Mouse (Mus musculus): ENCODE results near the gene Cntrl.

The Cntrl gene

DNA sequence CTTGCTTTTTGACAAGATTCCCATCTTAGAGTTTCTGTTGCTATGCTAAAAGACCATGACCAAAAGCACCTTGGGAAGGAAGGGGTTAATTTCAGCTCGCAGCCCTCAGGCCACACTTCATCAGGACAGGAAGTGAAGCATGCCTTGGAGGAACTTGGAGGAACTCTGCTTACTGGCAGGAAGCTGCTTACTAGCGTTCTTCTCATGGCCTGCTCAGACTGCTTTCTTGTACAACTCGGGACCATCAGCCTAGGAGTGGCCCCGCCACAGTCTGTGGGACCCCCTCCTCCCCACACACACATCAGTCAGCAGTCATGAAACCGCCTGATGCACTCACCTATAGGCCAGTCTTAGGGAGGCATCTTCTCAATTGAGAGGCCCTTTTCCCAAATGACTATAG, 64.8 kb downstream of the Cntrl start:
- DNase-seq (ENCODE audit: low spot score in 2 of 2) = no peak

DNA sequence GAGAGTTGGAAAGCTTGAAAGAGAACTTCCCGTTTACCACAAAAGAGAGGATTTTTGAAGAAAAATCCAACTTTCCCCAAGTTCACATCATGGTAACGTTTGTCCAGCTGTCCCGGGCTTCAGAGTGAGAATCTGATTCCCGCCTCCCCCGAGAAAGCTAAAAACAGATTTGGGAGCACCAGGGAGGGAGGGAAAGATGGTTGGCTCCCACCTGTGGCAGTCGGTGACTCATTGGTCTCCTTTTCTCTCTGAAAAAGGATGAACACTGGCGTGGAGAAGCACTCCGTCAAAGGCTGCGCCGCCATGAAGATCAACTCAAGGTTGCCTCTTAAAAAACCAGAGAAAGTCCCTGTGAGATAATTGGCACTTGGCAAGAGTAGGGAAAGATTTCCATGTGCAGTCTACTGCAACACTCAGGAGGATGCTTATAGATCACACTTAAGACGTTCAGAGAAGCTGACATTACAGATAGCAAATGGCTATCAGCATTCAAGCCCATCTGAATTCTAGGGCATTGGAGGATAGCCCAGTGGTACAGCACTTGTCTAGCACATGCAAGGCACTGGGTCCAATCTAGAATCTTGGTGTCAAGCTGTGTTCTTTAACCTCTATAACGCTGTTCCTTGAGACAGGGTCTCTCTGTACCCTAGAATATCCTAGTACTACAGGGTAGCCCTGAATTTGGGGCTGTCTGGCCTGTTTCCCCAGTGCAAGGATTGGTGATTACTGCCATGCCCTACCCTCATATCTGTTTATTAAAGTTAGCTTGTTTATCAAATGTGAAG, 66.2 kb downstream of the Cntrl start:
- DNase-seq (ENCODE audit: low spot score in 2 of 2) = no peak

DNA sequence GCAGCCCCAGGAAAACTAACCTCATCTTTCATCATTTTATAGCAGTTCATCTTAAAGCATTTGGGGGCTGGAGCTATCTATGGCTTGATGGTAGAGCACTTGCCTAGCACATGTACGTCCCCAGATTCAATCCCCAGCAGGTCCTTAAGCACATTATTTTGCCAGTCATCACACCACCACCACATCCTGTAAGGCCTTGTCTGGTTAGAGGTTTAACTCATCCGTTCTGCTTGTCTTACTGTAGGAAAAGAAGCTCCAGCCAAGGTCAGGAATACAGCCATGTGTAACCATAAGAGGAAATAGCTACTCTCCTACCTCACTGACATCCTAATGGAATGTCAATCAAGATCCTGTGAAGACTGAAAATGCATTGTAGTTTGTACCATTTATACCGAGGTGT, 68.9 kb downstream of the Cntrl start:
- no peak for DNase-seq (ENCODE audit: low spot score in 2 of 2)

DNA sequence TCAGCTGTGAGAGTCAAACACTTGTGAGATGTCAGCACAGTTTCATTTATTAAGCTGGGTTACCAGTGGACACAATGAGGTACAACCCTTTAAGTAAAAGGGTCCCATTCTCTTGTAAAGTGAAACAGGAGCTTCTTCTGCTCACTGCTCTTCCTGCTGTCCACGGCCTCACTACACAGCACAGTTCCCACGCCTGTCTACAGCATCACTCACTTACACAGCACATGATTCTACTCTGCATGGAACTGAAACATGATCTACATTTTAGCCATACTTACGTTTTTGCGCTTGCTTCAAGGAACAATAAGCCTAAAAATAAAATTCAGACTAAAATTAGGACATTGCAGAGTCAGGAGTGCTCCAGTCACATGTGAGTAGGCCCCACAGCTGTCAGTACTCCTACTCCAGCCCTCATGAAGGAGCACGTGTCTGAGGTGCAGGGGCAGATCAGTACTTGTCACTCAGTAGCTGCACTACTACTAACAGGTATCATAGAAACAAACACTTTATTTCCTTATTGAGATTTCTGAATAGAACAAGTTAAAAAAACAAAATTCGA, 73.9 kb downstream of the Cntrl start:
- DNase-seq (ENCODE audit: low spot score in 2 of 2) = no peak

DNA sequence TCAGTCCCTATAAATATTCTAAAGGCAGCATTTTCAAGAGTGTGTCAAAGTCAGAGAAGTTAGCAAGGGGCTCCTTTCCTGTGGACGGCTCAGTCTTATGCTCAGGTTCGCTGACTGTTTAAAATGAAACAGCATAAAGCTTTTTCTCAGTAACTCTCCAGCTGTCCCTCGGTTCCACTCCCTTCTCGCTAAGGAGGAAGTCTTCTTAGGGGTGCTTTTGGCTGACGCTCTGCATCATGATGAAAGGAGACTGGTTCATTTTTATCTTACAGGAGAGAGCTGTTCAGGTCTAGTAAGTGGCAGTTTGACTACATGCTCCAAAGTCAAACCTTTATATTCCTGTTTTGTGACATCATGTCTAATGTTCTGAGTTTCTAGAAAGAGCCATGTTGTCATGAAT, 79.6 kb downstream of the Cntrl start:
- no peak for DNase-seq (ENCODE audit: low spot score in 2 of 2)

DNA sequence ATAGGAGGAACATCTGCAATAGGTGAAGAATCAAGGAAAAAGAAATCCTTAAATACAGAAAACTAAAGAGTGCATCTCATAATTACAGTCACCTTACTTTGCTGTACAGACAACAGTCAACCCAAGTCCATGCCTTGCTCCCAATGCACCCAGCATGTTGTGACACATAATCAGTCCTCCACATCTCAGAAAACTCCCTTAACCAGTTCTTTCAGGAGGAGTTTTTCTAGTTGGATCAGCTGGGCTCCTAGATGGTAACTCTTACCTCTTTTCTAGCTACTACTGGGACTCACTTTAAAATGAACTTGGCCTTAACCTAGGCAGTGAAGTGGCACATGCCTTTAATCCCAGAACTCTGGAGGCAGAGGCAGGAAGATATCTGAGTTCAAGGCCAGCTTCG, 84.7 kb downstream of the Cntrl start:
- DNase-seq (ENCODE audit: low spot score in 2 of 2) = no peak

DNA sequence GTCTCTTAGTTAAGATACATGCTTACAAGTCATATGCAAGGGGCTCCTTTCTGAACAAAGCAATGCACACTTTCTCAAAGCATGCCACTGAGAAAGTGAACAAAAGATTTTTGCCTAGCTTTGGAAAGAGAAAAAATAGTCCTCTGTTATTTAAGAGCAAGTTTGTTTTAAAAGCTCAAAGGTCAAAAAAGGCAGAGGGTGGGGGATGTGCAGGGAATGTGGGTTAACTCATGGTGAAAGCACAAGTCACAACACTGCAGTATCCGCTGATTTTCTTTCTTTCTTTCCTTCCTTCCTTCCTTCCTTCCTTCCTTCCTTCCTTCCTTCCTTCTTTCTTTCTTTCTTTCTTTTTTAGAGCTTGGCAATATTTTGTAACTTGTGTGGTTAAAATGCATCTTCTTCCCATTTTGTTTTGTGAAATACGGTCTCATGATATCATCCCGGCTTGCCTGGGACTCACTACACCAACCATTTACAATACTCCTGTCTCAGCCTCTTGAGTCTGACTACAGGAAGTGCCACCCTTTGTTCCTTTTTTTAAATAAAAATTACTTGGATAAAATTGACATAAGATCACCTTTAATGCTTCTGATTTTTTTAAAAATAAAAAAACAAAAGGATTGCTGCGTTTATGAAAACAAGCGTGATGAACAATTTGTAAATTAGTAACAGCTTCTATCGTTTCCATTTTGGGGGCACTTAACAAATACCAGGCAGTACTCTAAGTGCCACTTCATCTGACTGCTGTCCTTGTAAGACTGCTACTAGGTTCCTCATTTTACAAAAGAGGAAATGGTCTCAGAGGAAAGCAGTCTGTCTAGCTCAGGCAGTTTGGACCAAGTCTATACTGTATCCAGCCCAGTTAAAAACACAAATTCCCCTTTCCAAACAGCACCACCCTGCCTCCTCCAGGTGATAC, 86.6 kb downstream of the Cntrl start:
- DNase-seq (ENCODE audit: low spot score in 2 of 2) = no peak

DNA sequence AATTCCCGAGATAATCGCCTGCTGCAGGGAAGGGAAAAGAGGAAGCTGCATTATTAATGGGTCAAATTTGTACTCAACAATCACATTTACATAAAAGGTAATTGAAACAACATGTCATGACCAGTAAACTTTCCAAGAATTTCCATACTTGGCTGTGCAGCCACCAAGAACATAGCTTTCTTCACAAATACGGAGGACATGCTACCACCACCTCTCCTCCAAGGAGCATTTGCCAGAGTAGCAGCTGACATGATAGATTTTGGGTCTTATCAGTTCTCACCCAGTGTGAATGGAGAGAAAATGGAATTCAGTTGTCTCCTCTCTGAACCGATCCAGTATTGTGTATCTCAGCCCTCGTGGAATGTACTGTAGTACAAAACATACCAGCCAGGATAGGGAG, 90.2 kb downstream of the Cntrl start:
- no peak for DNase-seq (ENCODE audit: low spot score in 2 of 2)

DNA sequence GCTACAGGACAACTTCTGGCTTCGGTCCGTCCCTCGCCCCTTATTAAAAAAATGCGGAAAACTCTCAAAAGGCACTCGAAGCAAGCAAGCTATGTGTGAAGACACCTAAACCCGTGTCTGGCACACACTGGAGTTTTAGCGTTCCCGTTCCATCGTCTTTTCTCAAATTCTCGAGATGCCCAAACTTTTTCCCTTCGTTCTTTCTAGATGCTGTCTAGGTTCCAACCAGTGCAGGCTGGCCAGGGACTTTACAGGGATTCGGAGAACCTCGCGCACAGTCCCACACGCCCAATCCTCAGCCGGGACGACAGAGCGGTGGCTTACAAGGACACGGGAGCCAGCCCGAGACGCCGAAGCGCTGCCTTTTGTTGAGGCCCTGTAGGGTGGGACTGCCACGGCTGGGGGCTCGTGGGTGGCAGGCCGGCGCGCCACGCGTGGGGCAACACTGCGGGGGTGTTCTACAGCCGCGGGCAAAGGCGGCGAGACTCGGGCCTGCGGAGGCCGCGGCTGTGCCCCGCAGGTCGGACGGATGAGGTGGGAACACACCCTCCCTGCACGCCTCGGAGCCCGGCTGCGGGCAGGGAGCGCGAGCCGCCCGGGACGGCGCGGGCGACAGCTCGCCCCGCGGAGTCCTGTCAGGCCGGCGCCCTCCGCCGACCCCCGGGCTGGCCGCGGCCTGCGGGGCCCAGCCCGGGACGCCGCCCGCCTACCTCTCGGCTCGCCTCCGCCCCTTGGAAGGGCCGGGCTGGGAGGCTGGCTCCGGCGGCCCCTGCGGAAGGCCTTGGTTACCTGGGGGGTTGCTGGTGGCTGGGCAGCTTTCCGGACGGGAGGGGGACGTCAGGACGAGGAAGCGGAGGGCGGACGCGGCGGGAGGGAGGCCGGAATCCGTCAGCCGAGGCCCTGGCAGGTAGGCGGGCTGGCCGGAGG, 90.9 kb downstream of the Cntrl start:
- peak; percentile 23 to 33 for DNase-seq (ENCODE audit: low spot score in 2 of 2)

DNA sequence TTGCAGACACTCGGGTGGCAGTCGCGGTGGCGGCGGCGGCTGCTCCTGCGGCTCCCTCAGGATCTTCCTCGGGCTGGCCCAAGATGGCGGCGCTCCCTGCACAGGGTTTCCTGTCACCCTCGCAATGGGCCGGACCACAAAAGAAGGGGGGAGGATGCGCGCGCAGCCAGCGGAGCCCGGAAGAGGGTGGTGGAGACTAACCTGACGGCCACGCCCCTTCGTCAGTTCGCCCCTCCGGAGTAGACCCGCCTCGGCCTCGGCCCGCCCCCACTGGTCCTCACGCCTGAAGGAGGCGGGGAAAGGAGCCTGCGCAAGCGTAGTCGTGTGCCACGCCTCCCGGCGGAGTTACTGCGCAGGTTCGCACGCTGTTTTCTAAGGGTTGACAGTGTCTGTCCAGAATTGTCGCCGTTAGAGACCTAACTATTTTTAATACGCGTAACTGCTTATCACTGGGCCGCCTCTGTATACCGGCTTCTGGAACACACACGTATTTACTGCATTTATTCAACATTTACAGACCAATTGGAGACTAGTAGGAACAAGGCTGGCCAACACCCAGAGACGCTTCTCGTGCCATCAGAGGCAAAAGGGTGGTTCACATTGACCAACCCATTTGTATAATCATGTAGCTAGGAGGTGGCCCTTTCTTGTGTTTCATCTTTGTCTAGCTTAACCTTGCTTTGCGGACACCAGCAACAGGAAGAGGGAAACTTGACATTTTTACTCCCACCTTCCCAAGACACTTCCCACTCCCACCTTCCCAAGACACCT, 91.8 kb downstream of the Cntrl start, which contains the start of gene Rab14:
Gene Rab14, minus strand, starts transcription at position 223 of the 771 bp plus-strand sequence.
- peak; percentile 100 for DNase-seq (ENCODE audit: low spot score in 2 of 2)

DNA sequence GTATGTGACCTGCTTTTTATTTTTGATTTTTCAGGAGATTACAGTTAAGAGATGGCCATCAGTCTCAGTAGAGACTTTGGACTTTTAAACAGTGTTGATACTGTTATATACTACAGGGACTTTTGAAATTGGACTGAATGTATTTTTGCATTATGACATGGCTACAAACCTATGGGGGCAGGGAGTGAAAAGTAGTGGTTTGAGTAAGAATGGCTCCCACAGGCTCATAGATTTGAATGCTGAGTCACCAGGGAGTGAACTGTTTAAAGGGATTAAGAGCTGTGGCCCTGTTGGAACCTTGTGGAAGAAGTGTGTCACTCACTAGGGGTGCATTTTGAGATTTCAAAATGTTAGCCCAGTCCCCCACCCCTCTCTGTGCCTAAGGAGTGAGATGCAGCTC, 94.4 kb downstream of the Cntrl start:
- DNase-seq (ENCODE audit: low spot score in 2 of 2) = no peak

DNA sequence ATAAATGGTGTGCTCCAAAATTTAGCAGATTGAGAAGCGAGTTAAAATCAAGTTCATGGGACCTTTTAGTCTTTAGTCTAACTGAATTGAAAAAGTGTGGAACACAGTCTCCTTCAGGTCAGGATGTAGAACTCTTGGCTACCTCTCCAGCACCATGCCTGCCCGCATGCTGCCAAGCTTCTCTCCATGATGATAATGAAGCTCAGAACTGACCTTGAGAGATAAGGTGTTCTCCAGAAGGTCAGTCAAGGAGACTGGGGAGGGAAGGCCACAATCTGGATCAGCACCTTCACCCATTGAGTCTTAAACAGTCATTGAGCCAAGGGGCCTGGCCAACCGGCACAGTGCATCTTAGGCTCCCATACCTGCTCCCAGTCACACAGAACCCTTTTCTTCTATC, 97.5 kb downstream of the Cntrl start:
- no peak for DNase-seq (ENCODE audit: low spot score in 2 of 2)

DNA sequence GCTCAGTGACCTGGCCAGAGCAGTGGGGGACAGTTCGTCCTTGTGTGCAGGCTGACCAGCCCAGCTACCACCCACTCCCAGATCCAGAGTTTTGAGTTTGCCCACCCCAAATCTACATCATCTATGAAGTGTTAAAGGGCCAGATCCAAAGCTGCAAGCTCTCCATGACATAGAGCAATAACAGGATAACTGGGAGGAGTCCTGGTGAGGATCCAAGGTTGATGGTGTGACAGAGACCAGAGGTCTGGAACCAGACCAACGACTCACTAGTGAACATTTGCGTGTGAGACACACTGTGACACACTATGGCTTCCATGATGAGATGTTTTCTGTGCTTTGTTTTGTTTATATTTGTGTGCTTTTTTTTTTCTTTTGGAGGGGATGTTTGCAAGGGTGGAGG, 98.8 kb downstream of the Cntrl start:
- DNase-seq (ENCODE audit: low spot score in 2 of 2) = no peak

DNA sequence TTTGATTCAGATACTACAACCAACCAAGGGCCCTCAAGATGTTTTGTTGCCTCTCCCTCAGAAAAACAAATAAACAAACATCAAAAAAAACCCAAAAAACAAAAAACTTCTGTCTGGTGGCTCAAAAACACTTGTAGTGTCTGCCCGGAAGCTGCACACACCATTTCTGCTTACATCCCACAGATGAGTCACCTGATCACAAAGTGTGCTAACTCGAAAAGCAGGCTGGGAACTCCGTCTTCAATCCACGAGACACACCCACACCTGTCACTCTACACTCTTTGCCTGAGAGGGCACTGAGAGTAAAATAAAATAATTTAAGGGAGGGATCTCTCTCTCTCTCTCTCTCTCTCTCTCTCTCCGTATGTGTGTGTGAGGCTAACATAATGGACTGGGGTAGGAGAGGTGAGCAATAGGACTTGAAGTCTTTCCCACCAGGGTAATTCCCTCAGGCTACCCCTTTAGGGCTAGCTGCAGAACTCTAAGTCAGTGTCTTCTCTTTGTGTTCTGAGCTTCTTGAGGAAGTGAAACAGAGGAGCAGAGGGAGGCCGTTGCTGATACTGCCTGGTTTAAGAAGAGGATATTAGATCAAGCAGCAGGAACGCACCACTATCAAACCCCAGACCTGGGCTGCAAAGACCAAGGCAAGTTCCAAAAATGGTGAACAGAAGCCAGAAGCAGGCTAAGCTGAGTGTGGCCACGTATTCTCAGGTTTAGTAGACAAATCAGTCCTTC, 99.8 kb downstream of the Cntrl start:
- no peak for DNase-seq (ENCODE audit: low spot score in 2 of 2)

DNA sequence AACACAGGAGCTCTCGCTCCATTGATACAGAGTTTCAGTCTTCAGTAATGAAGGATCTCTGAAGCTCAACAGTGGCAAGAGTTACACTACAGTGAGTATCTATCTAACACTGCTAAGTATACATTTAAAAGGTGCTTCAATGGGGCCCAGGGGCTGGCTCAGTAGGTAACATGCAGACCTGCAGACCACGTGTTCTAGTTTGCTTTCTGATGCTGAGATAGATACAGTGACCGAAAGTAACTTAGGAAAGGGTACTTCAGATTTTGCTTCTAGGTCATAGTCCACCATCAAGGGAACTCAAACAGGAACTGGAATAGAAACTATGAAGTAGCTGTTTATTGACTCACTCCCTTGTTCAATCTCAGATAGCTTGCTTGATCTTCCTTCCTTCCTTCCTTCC, 102.4 kb downstream of the Cntrl start:
- no peak for DNase-seq (ENCODE audit: low spot score in 2 of 2)

DNA sequence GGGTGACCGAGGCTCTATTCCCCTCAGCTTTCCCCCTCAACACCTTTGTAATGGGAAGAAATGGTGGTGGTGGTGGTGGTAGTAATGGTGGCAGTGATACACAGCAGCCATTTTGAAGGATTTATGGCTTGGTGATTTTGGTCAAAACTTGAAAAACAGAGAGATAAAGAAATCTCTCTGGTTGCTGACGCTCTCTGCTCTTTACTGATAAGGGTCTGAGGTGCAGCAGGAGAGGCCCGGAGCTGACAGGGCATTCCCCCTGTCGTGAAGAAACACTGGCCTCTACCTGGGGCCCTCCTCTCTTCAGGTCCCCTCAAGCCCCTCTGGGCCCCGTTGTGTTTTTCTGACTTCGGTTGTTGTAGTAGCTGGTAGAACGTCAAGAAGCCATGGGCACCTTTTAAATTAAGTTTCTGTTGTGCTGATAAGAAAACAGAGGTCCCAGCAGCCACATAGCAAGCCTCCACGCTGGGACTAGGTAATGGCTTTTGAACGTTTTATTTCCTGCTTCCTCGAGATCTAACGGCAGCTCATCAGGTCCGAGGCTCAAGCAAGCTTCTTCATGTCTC, 104.1 kb downstream of the Cntrl start:
- no peak for DNase-seq (ENCODE audit: low spot score in 2 of 2)

DNA sequence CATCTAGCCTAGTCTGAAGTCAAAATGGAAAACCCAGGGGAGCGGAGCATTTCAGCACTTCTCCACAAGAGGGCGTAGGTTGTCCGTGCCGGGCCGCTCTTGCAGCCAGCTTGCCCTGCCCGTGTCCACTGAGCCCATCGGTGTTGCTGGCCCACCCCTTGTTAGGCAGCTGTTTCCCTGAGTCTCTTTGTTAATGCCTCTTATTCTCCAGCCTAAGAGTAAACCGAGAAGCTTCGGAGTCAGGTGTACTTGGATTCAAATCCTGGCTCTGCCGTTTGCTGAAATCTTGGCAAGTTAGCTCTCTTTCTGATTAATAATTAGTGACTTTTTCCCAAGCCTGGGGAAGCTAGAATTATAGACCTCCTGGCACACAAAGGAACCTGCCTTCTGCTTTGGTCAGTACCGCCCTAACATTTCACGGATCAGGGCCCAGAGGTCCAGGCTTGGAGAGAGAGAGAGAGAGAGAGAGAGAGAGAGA, 105.6 kb downstream of the Cntrl start:
- DNase-seq (ENCODE audit: low spot score in 2 of 2) = peak; percentile 52 to 69

DNA sequence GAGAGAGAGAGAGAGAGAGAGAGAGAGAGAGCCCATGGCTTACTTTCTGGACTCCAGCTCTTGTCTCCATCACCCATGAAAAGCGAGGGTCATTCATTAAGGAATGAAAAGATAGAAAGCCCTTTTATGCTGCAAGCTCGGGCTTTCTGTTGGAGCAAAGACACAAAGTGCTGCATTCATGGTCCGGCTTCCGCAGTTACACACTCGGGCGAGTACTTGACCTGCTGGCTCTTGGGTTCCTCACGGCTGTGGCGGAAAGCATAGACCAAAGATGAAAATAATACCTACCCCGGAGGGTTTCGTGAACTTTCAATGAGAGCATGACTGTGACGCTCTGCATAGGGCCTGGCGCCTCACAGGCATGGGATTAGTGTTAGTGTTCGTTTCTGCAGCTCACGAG, 106.1 kb downstream of the Cntrl start:
- no peak for DNase-seq (ENCODE audit: low spot score in 2 of 2)

DNA sequence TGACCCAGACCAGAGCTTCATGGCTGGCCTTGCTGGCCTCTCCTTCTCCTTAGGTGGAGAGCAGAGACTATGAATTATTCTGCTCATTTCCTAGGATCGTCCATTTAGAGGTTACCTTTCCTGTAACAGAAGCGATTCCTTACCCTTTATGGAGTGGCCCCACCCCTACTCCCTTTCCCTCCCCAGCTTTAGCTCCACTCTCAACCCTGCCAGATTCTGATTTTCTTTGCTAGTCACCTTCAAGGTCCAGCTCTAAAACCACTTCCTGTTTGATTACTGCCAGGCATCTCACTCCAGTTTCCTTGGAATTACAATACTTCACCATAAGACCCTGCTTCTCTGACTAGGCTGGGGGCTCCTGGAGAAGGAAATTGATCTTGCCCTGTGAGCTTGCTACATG, 107.4 kb downstream of the Cntrl start:
- no peak for DNase-seq (ENCODE audit: low spot score in 2 of 2)

DNA sequence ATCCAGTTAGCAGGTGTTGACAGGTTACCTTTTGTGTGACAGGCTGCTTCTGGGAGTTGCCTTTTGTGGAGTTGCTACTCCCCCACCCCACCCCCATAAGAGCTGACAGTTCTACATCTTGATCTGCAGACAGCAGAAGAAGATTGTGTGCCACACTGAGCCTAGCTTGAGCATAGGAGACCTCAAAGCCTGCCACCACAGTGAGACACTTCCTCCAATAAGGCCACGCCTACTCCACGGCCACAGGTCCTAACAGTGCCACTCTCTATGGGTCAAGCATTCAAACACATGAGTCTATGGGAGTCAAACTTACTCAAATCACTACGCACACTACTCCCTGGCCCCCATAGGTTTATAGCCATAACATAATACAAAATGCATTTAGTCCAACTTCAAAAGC, 109.4 kb downstream of the Cntrl start:
- no peak for DNase-seq (ENCODE audit: low spot score in 2 of 2)

Measured in spleen, postnatal 14 days (tissue).